Mouse (Mus musculus): ENCODE results near the gene Utf1.

Gene Utf1

GRCm38 (mm10) chr7:139974307-139974706, 30.7 kb downstream of the Utf1 start:
- no peak for DNase-seq (ENCODE audit: low read depth)

GRCm38 (mm10) chr7:139975471-139975870, 31.9 kb downstream of the Utf1 start:
- no peak for DNase-seq (ENCODE audit: low read depth)

- DNase-seq (ENCODE audit: low read depth) = peak; percentile 66
These were observed 34.8 kb downstream of the Utf1 start, which contains the start of gene 6430531B16Rik for GRCm38 (mm10) chr7:139978278-139978892. Gene 6430531B16Rik (minus strand): TSS chr7:139978755.

GRCm38 (mm10) chr7:139979011-139979719, 35.6 kb downstream of the Utf1 start:
- DNase-seq (ENCODE audit: low read depth) = no peak

- no peak for DNase-seq (ENCODE audit: low read depth)
These were observed 37.2 kb downstream of the Utf1 start for GRCm38 (mm10) chr7:139980778-139981177.

- no peak for DNase-seq (ENCODE audit: low read depth)
These were observed 38.5 kb downstream of the Utf1 start for GRCm38 (mm10) chr7:139982058-139982457.

GRCm38 (mm10) chr7:139984505-139984904, 40.9 kb downstream of the Utf1 start:
- no peak for DNase-seq (ENCODE audit: low read depth)

- no peak for DNase-seq (ENCODE audit: low read depth)
These were observed 44.7 kb downstream of the Utf1 start for GRCm38 (mm10) chr7:139988272-139988671.

GRCm38 (mm10) chr7:139990864-139991394, 47.3 kb downstream of the Utf1 start:
- DNase-seq (ENCODE audit: low read depth) = no peak

- DNase-seq (ENCODE audit: low read depth) = no peak
These were observed 48.8 kb downstream of the Utf1 start, which contains the start of gene Adam8 for GRCm38 (mm10) chr7:139992406-139992805. Gene Adam8 (minus strand): TSS chr7:139992562.

GRCm38 (mm10) chr7:139993532-139993931, 49.9 kb downstream of the Utf1 start:
- DNase-seq (ENCODE audit: low read depth) = no peak

GRCm38 (mm10) chr7:139994202-139994601, 50.6 kb downstream of the Utf1 start:
- no peak for DNase-seq (ENCODE audit: low read depth)

- DNase-seq (ENCODE audit: low read depth) = no peak
These were observed 51.1 kb downstream of the Utf1 start for GRCm38 (mm10) chr7:139994676-139995075.
